Mouse (Mus musculus): Measurements from ENCODE around the gene Pou6f2. TPM values are rescaled to one million over a fixed set of nuclear protein-coding genes. Genes with fewer than 3 reads are reported as not detected.

Pou6f2 gene
- polyA plus RNA-seq, 1 experiment from 2014 or later, result 5.8 TPM

DNA sequence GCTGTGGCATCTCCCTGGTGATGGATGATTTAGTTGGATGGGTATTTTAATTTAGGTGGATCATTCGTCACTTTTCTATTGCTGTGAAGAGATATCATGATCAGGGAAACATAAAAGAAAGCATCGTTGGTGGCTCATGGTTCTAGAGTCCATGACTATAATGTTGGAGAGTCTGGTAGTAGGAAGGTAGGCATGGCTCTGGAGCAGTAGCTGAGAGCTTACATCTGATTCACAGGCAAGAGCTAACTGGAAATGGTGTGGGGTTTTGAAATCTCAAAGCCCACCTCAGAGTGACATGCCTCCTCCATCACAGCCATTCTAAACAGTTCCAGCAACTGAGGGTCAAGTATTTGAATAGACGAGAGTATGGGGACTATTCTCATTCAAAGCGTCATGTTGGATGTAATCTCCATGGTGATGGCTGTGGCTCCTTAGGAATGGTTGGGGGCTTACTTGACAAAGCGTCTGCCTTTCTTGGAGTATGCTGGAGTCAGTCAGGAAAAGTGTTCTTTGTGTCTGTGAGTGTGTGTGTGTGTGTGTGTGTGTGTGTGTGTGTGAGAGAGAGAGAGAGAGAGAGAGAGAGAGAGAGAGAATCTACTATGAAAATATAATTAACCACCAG lies 115.0 kb downstream of the Pou6f2 start:
- whole genome bisulfite sequencing, result 33% methylated on average over 5 of the region's 5 CpGs

DNA sequence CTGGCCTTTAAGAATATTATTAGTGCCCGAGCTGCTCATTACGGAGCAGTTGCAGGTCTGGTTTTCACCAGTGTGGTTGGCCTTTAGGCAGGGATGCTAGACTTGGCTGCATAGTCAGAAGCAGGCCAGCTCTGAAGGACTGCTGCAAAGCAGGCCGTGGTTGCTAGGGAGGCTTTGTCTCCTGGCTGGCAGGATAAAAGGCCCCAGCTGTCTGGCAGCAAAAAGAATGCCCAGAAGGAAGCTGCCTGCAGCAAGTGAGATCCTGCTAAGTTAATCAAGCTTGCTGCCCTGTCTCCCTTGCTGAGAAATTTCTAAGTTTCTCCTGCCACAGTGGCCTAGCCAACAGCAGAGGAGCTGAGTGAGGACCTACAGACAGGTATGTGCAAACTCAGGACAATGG lies 116.4 kb downstream of the Pou6f2 start:
- WGBS, result 9% methylated on average over 3 of the region's 3 CpGs
- H3K4me1 ChIP-seq (ENCODE audit: control insufficient read depth, insufficient read depth, low read length), result peaks cover 24% of the 10 kb centered on the region
- peak overlapping the region; percentile 87 for H3K27ac ChIP-seq (ENCODE audit: low read depth, low read length)
- no peaks in the 10 kb centered on the region for H3K27me3 ChIP-seq (ENCODE audit: control insufficient read depth, insufficient read depth, low read length)
- H3K36me3 ChIP-seq (ENCODE audit: control insufficient read depth, insufficient read depth, low read length), result no peaks in the 10 kb centered on the region
- peak; percentile 96 for DNase-seq (ENCODE audit: low spot score, missing footprints)
- H3K4me3 ChIP-seq (ENCODE audit: low read depth, low read length), result no peak overlapping the region
- H3K9me3 ChIP-seq (ENCODE audit: control insufficient read depth, low read length), result no peaks in the 10 kb centered on the region
- ATAC-seq (ENCODE audit: low FRiP score), result peak; percentile 91
- peak overlapping the region; percentile 22; the same call in 1 of the 2 replicates for H3K4me2 ChIP-seq
- H3K9ac ChIP-seq (ENCODE audit: low read length), result peak overlapping the region; percentile 31; the same call in 1 of the 2 replicates

More for the DNA sequence above, 115.0 kb downstream of the Pou6f2 start:
- Histone ChIP-seq H3K9me3 (ENCODE audit: control insufficient read depth, low read length) (no peaks in the 10 kb centered on the region), H3K9ac (ENCODE audit: low read length) (no peak overlapping the region), H3K27me3 (ENCODE audit: control insufficient read depth, insufficient read depth, low read length) (no peaks in the 10 kb centered on the region), H3K4me1 (ENCODE audit: control insufficient read depth, insufficient read depth, low read length) (peaks cover 24% of the 10 kb centered on the region), H3K27ac (ENCODE audit: low read depth, low read length) (peak overlapping the region; percentile 87), H3K36me3 (ENCODE audit: control insufficient read depth, insufficient read depth, low read length) (no peaks in the 10 kb centered on the region), H3K4me3 (ENCODE audit: low read depth, low read length) (no peak overlapping the region), H3K4me2 (no peak overlapping the region)
- ATAC-seq (ENCODE audit: low FRiP score), result peak; percentile 92
- DNase-seq (ENCODE audit: low spot score, missing footprints), result peak; percentile 91

DNA sequence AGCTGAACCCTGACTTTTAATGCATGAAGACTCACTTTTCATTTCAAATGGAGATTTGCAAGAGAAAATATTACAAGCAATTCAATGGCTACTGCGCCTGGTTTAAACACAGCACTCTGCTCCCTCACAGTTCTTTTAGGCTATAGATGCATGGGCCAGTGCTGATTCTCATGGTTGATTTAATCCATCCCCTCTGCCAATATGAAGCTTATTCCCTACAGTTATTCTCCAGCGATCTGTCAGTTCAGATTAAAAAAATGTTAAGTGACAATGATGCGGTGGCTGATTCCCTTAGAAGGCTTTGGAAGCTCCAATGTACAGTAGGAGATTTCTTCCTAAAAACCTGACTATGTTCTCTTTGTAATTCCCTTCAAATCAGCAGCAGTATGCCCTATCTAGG lies 144.4 kb downstream of the Pou6f2 start:
- DNase-seq (ENCODE audit: low spot score, missing footprints), result no peak
- H3K4me2 ChIP-seq, result no peak overlapping the region
- H3K27me3 ChIP-seq (ENCODE audit: control insufficient read depth, insufficient read depth, low read length), result no peaks in the 10 kb centered on the region
- H3K9me3 ChIP-seq (ENCODE audit: control insufficient read depth, low read length), result no peaks in the 10 kb centered on the region
- H3K9ac ChIP-seq (ENCODE audit: low read length), result no peak overlapping the region
- H3K4me1 ChIP-seq (ENCODE audit: control insufficient read depth, insufficient read depth, low read length), result no peaks in the 10 kb centered on the region
- 84% methylated on average over 3 of the region's 3 CpGs for WGBS
- no peaks in the 10 kb centered on the region for H3K36me3 ChIP-seq (ENCODE audit: control insufficient read depth, insufficient read depth, low read length)
- no peak overlapping the region for H3K27ac ChIP-seq (ENCODE audit: low read depth, low read length)
- ATAC-seq (ENCODE audit: low FRiP score), result no peak
- H3K4me3 ChIP-seq (ENCODE audit: low read depth, low read length), result no peak overlapping the region

DNA sequence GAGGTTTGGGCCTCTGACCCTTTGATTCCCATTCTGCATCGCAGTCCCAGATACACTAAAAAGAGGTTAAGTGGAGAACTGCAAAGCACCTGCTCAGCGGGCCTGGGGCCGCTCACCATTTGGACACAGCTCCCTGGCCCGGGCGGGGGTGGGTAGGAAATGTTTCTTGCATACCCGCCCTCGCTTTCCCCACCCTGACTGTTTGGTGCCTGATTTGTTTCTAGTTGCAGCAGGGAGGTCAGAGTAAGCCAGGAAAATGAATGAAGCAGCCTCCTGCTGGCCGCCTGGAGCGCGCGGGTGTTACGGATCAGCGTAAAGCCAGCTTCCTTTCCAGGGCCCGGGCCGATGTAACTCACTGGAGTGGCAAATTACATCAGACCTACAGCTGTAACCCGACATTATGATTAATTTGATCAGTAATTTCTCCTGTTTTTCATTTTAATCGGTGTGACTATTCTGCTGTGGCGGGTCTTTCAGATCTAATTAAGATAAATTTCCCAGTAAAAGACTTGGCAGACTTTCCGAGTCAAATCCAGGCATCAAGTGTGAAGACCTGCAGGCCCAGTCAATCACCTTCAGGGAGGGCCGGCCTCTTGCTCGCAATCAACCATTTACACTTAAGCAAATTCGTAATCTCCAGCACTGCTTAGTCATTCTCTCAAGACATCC lies 178.8 kb downstream of the Pou6f2 start:
- Histone ChIP-seq H3K4me1 (ENCODE audit: control insufficient read depth, insufficient read depth, low read length) (no peaks in the 10 kb centered on the region), H3K4me2 (peak overlapping the region; percentile 33), H3K36me3 (ENCODE audit: control insufficient read depth, insufficient read depth, low read length) (no peaks in the 10 kb centered on the region), H3K27me3 (ENCODE audit: control insufficient read depth, insufficient read depth, low read length) (no peaks in the 10 kb centered on the region), H3K9me3 (ENCODE audit: control insufficient read depth, low read length) (no peaks in the 10 kb centered on the region), H3K9ac (ENCODE audit: low read length) (peak overlapping the region; percentile 33; the same call in 1 of the 2 replicates), H3K4me3 (ENCODE audit: low read depth, low read length) (no peak overlapping the region), H3K27ac (ENCODE audit: low read depth, low read length) (no peak overlapping the region)
- ATAC-seq (ENCODE audit: low FRiP score) (peak; percentile 90), DNase-seq (ENCODE audit: low spot score, missing footprints) (peak; percentile 91)
- WGBS, result 7% methylated on average over 22 of the region's 22 CpGs

DNA sequence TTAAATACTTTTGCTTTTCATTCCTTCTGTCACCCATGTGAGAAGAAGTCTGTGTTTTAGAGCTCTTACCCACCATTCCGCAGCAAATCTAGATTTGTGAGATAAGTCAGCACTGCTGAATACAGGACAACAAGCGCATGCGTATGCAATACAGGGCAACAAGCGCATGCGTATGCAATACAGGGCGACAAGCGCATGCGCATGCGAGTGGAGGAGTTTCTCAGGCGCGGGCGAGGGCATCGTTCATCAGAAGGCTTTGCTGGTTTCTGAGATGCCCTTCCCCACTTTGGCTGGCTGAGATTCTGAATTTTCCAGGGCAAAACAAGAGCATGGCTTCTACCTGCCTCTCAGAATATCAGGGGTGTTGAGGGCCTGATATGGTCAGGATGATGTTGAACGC lies 186.2 kb downstream of the Pou6f2 start:
- H3K4me2 ChIP-seq, result no peak overlapping the region
- H3K9me3 ChIP-seq (ENCODE audit: control insufficient read depth, low read length), result no peaks in the 10 kb centered on the region
- DNase-seq (ENCODE audit: low spot score, missing footprints) (peak; percentile 2), ATAC-seq (ENCODE audit: low FRiP score) (no peak)
- H3K4me3 ChIP-seq (ENCODE audit: low read depth, low read length), result no peak overlapping the region
- no peaks in the 10 kb centered on the region for H3K36me3 ChIP-seq (ENCODE audit: control insufficient read depth, insufficient read depth, low read length)
- H3K27me3 ChIP-seq (ENCODE audit: control insufficient read depth, insufficient read depth, low read length), result no peaks in the 10 kb centered on the region
- no peak overlapping the region for H3K27ac ChIP-seq (ENCODE audit: low read depth, low read length)
- 96% methylated on average over 14 of the region's 14 CpGs for WGBS
- H3K9ac ChIP-seq (ENCODE audit: low read length), result no peak overlapping the region
- H3K4me1 ChIP-seq (ENCODE audit: control insufficient read depth, insufficient read depth, low read length), result no peaks in the 10 kb centered on the region

DNA sequence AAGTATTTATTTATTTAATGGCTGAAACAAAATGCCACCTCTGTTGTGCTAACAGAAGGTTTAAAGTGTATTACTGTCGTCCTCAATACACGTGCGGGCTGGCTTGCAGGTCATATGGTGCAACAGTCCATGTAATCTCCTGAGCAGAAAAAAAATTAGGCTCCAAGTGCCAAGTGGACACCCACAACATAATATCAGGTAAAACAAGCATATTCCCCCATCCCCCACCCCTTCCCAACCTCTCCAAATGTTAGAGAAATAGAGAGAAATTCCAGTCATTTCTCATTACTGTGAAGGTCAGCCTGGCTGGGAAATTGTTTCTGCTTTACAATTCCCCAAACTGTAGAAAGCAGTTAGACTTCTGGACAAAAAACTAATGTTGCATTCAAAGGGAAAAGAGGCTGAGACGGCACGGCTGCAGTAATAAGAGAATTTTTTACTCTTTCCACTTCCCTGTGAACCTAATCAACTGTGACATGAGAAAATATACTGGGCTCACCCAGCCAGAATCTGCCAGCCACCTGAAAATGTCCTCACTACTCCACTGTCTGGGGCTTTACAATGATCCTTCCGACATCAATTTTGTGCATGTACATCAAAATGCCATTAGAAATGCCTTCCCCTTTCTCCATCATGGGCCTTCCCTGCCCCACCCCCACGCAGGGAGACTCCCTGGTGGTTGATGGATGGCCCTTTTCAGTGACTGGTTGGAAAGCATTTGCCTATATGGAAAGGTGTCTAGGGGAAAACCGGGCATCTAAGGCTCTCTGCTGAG lies 192.8 kb downstream of the Pou6f2 start:
- Histone ChIP-seq H3K9ac (ENCODE audit: low read length) (no peak overlapping the region), H3K27me3 (ENCODE audit: control insufficient read depth, insufficient read depth, low read length) (no peaks in the 10 kb centered on the region), H3K27ac (ENCODE audit: low read depth, low read length) (no peak overlapping the region), H3K4me1 (ENCODE audit: control insufficient read depth, insufficient read depth, low read length) (no peaks in the 10 kb centered on the region), H3K9me3 (ENCODE audit: control insufficient read depth, low read length) (no peaks in the 10 kb centered on the region), H3K4me2 (no peak overlapping the region), H3K4me3 (ENCODE audit: low read depth, low read length) (no peak overlapping the region), H3K36me3 (ENCODE audit: control insufficient read depth, insufficient read depth, low read length) (no peaks in the 10 kb centered on the region)
- peak; percentile 48 for ATAC-seq (ENCODE audit: low FRiP score)
- 57% methylated on average over 8 of the region's 8 CpGs for WGBS
- DNase-seq (ENCODE audit: low spot score, missing footprints), result peak; percentile 87

DNA sequence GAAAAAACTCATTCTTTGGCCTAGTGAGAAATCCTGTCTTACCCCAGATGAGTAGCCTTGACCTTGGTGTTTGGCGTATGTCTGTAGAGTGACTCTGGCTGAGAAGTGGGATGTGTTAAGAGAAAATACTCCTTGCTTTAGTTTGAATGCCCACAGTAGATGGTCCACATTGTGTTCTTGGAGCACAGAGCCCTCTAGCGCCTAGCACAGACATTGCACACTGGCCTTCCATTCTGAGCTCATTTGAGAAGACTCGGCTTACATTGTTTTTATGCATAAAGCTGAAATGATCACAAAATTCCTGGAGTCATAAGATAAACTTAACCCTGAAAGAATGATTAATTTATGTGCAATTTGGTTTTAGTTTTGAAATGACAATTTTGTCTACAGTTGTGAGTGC lies 223.5 kb downstream of the Pou6f2 start:
- H3K4me3 ChIP-seq (ENCODE audit: low read depth, low read length), result no peak overlapping the region
- WGBS, result 48% methylated on average over 3 of the region's 3 CpGs
- no peaks in the 10 kb centered on the region for H3K27me3 ChIP-seq (ENCODE audit: control insufficient read depth, insufficient read depth, low read length)
- H3K4me2 ChIP-seq, result no peak overlapping the region
- DNase-seq (ENCODE audit: low spot score, missing footprints), result peak; percentile 91
- no peaks in the 10 kb centered on the region for H3K36me3 ChIP-seq (ENCODE audit: control insufficient read depth, insufficient read depth, low read length)
- no peak overlapping the region for H3K9ac ChIP-seq (ENCODE audit: low read length)
- H3K27ac ChIP-seq (ENCODE audit: low read depth, low read length), result no peak overlapping the region
- no peak for ATAC-seq (ENCODE audit: low FRiP score)
- peaks cover 4% of the 10 kb centered on the region; the same call in 1 of the 2 replicates for H3K4me1 ChIP-seq (ENCODE audit: control insufficient read depth, insufficient read depth, low read length)
- no peaks in the 10 kb centered on the region for H3K9me3 ChIP-seq (ENCODE audit: control insufficient read depth, low read length)

DNA sequence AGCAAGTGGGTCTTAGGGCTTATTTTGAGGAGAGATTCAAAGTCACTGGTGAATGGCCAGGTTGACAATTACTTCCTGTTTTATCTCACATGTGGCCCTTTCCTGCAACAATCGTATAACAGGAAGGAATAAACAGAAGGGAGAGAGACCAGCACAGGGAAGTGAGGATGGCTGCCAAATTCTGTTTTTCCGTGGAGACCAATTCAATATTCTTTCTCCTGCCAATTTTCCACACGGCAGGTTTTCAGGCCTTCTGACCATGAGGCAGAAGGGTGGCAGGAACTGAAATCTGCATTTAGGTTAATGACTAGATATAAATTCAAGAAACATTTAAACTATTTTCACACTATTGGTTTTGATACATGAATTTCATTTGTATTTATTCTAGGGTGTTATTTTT lies 224.5 kb downstream of the Pou6f2 start:
- Histone ChIP-seq H3K27ac (ENCODE audit: low read depth, low read length) (no peak overlapping the region), H3K36me3 (ENCODE audit: control insufficient read depth, insufficient read depth, low read length) (no peaks in the 10 kb centered on the region), H3K4me2 (no peak overlapping the region), H3K9me3 (ENCODE audit: control insufficient read depth, low read length) (no peaks in the 10 kb centered on the region), H3K9ac (ENCODE audit: low read length) (no peak overlapping the region), H3K4me1 (ENCODE audit: control insufficient read depth, insufficient read depth, low read length) (peaks cover 4% of the 10 kb centered on the region; the same call in 1 of the 2 replicates), H3K4me3 (ENCODE audit: low read depth, low read length) (no peak overlapping the region), H3K27me3 (ENCODE audit: control insufficient read depth, insufficient read depth, low read length) (no peaks in the 10 kb centered on the region)
- no peak for DNase-seq (ENCODE audit: low spot score, missing footprints)
- ATAC-seq (ENCODE audit: low FRiP score), result no peak
- 73% methylated on average over 3 of the region's 3 CpGs for WGBS

DNA sequence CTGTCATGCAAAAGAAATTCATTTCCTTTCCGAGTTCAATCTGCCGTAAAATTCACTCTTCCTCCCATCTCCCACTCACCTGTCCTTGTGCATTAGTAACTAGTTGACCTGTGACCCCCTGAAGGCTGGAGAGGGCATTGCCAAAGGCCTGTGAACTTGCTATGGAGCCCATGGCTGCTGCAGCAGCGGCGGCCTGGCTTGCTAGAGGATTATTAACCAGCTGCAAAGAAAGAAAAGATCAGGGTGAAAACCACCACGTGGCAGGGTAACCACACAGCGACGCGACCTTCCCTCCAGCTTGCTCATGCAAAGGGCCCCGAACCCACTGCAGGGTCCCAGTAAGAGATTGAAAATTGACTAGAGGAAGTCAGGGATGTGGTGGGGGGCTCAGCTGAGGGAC lies 225.2 kb downstream of the Pou6f2 start:
- 35% methylated on average over 9 of the region's 9 CpGs for WGBS
- Histone ChIP-seq H3K4me2 (no peak overlapping the region), H3K27me3 (ENCODE audit: control insufficient read depth, insufficient read depth, low read length) (no peaks in the 10 kb centered on the region), H3K9ac (ENCODE audit: low read length) (0 out of 2 replicates have a peak overlapping the region, but pooled peaks have one; percentile 28), H3K9me3 (ENCODE audit: control insufficient read depth, low read length) (no peaks in the 10 kb centered on the region), H3K36me3 (ENCODE audit: control insufficient read depth, insufficient read depth, low read length) (no peaks in the 10 kb centered on the region), H3K4me3 (ENCODE audit: low read depth, low read length) (no peak overlapping the region), H3K27ac (ENCODE audit: low read depth, low read length) (no peak overlapping the region), H3K4me1 (ENCODE audit: control insufficient read depth, insufficient read depth, low read length) (peaks cover 4% of the 10 kb centered on the region; the same call in 1 of the 2 replicates)
- ATAC-seq (ENCODE audit: low FRiP score), result peak; percentile 33; the same call in 1 of the 2 replicates
- no peak for DNase-seq (ENCODE audit: low spot score, missing footprints)
